In genomic region chr3:110452470-110452869, GRCm38 (mm10) we compare ENCODE assay signal across 19 mouse cellular contexts.
DNase-seq lines count a peak whose midpoint lies in the region; ATAC-seq and TF ChIP-seq lines count a peak whose summit lies in the region.
"Had no signal": no experiment of that assay in that cellular context is flagged by ENCODE, and none has a peak within 500 bp of the region (broad histone marks: within the 10 kb centered on the region; RNA-seq: fewer than 3 reads in every experiment).

No protein-coding gene starts in this region.

- peak; percentile 61; the same call in 1 of the 2 replicates for ATAC-seq in forebrain, embryonic 12.5 days (ENCODE audit: low FRiP score)
- no peak for ATAC-seq in forebrain, embryonic 11.5 days (replicated peaks; ENCODE audit: low FRiP score)
- no peak for ATAC-seq in hindbrain, postnatal 0 days
- ATAC-seq in hindbrain, embryonic 14.5 days (ENCODE audit: low FRiP score), result no peak
- no peak for ATAC-seq in midbrain, postnatal 0 days (ENCODE audit: low FRiP score)
- no peak for ATAC-seq in midbrain, embryonic 16.5 days
- peak; percentile 63; the same call in 1 of the 2 replicates for ATAC-seq in forebrain, embryonic 16.5 days
- ATAC-seq: intestine, embryonic 15.5 days had no signal

- no peak for DNase-seq in forebrain, embryonic 11.5 days (ENCODE audit: low spot score)
- peak; percentile 13 for DNase-seq in hindbrain, postnatal 0 days (ENCODE audit: low spot score)
- DNase-seq in hindbrain, embryonic 14.5 days (ENCODE audit: low spot score), result no peak
- DNase-seq in midbrain, postnatal 0 days (ENCODE audit: low spot score), result peak; percentile 12
- no peak for DNase-seq in layer of hippocampus, postnatal 10 days (ENCODE audit: low spot score in 2 of 2)
- DNase-seq: adrenal gland, postnatal 14 days; cerebellum, adult 2 months; cerebellum, postnatal 14 days; embryo, embryonic 11 days; gastrocnemius, adult 2 months; gastrocnemius, postnatal 25 days had no signal

- no peak overlapping the region for H3K9ac ChIP-seq in forebrain, embryonic 12.5 days
- H3K9ac ChIP-seq in forebrain, embryonic 11.5 days (ENCODE audit: low read length), result no peak overlapping the region
- H3K9ac ChIP-seq in hindbrain, postnatal 0 days (replicated peaks; ENCODE audit: low read length), result no peak overlapping the region
- no peak overlapping the region for H3K9ac ChIP-seq in hindbrain, embryonic 14.5 days
- no peak overlapping the region for H3K9ac ChIP-seq in midbrain, postnatal 0 days (replicated peaks; ENCODE audit: low read length, poor library complexity, severe bottlenecking)
- no peak overlapping the region for H3K9ac ChIP-seq in midbrain, embryonic 16.5 days (ENCODE audit: low read depth, low read length)
- H3K9ac ChIP-seq in forebrain, embryonic 16.5 days (replicated peaks; ENCODE audit: low read depth, low read length), result no peak overlapping the region
- H3K9ac ChIP-seq: embryonic facial prominence, embryonic 15.5 days; heart, embryonic 12.5 days; intestine, embryonic 15.5 days had no signal

- no peak overlapping the region for H3K27ac ChIP-seq in forebrain, embryonic 12.5 days
- H3K27ac ChIP-seq in forebrain, embryonic 11.5 days (ENCODE audit: low read depth, low read length), result no peak overlapping the region
- H3K27ac ChIP-seq in hindbrain, postnatal 0 days, result no peak overlapping the region
- H3K27ac ChIP-seq in hindbrain, embryonic 14.5 days, result no peak overlapping the region
- H3K27ac ChIP-seq in midbrain, postnatal 0 days (ENCODE audit: low read depth, low read length), result no peak overlapping the region
- H3K27ac ChIP-seq in midbrain, embryonic 16.5 days (ENCODE audit: low read length), result no peak overlapping the region
- no peak overlapping the region for H3K27ac ChIP-seq in forebrain, embryonic 16.5 days (ENCODE audit: low read length)
- H3K27ac ChIP-seq: embryonic facial prominence, embryonic 15.5 days; gastrocnemius, adult 2 months; hindbrain, embryonic 10.5 days; intestine, embryonic 15.5 days had no signal

- H3K36me3 ChIP-seq in forebrain, embryonic 12.5 days (replicated peaks), result no peaks in the 10 kb centered on the region
- no peaks in the 10 kb centered on the region for H3K36me3 ChIP-seq in forebrain, embryonic 11.5 days (ENCODE audit: control insufficient read depth, insufficient read depth, low read length)
- H3K36me3 ChIP-seq in hindbrain, postnatal 0 days (ENCODE audit: insufficient read depth, low read length), result no peaks in the 10 kb centered on the region
- H3K36me3 ChIP-seq in hindbrain, embryonic 14.5 days (replicated peaks; ENCODE audit: control insufficient read depth, insufficient read depth), result no peaks in the 10 kb centered on the region
- no peaks in the 10 kb centered on the region for H3K36me3 ChIP-seq in midbrain, postnatal 0 days (ENCODE audit: insufficient read depth, low read length)
- H3K36me3 ChIP-seq in midbrain, embryonic 16.5 days (ENCODE audit: control insufficient read depth, insufficient read depth, low read length), result no peaks in the 10 kb centered on the region
- H3K36me3 ChIP-seq in forebrain, embryonic 16.5 days (ENCODE audit: control insufficient read depth, insufficient read depth), result no peaks in the 10 kb centered on the region
- H3K36me3 ChIP-seq: embryonic facial prominence, embryonic 15.5 days; heart, embryonic 12.5 days; hindbrain, embryonic 10.5 days; intestine, embryonic 15.5 days had no signal

- TF ChIP-seq CTCF in hindbrain, postnatal 0 days (IDR thresholded peaks at IDR 0.05; ENCODE audit: low read depth), result no peak
- no peak for TF ChIP-seq CTCF in midbrain, postnatal 0 days (IDR thresholded peaks at IDR 0.05)

- H3K4me1 ChIP-seq in forebrain, embryonic 12.5 days, result no peaks in the 10 kb centered on the region
- H3K4me1 ChIP-seq in forebrain, embryonic 11.5 days (replicated peaks; ENCODE audit: control insufficient read depth, insufficient read depth, low read length), result no peaks in the 10 kb centered on the region
- no peaks in the 10 kb centered on the region for H3K4me1 ChIP-seq in hindbrain, postnatal 0 days (ENCODE audit: insufficient read depth, low read length)
- no peaks in the 10 kb centered on the region for H3K4me1 ChIP-seq in hindbrain, embryonic 14.5 days (replicated peaks; ENCODE audit: control insufficient read depth, insufficient read depth, low read length)
- no peaks in the 10 kb centered on the region for H3K4me1 ChIP-seq in midbrain, postnatal 0 days (ENCODE audit: insufficient read depth, low read length)
- no peaks in the 10 kb centered on the region for H3K4me1 ChIP-seq in midbrain, embryonic 16.5 days (ENCODE audit: control insufficient read depth, insufficient read depth, low read length)
- no peaks in the 10 kb centered on the region for H3K4me1 ChIP-seq in forebrain, embryonic 16.5 days (replicated peaks; ENCODE audit: control insufficient read depth, insufficient read depth, low read length)
- H3K4me1 ChIP-seq: embryonic facial prominence, embryonic 15.5 days; heart, embryonic 12.5 days; hindbrain, embryonic 10.5 days; intestine, embryonic 15.5 days had no signal

- WGBS in forebrain, embryonic 12.5 days, result 75% methylated on average over 7 of the region's 7 CpGs
- WGBS in forebrain, embryonic 11.5 days, result 87% methylated on average over 7 of the region's 7 CpGs
- 67% methylated on average over 7 of the region's 7 CpGs for WGBS in hindbrain, postnatal 0 days
- 70% methylated on average over 7 of the region's 7 CpGs for WGBS in hindbrain, embryonic 14.5 days
- 68% methylated on average over 7 of the region's 7 CpGs for WGBS in midbrain, postnatal 0 days
- 66% methylated on average over 7 of the region's 7 CpGs for WGBS in midbrain, embryonic 16.5 days
- WGBS in forebrain, embryonic 16.5 days, result 70% methylated on average over 7 of the region's 7 CpGs

- H3K27me3 ChIP-seq in forebrain, embryonic 12.5 days, result no peaks in the 10 kb centered on the region
- H3K27me3 ChIP-seq in forebrain, embryonic 11.5 days (ENCODE audit: control insufficient read depth, insufficient read depth, low read length), result no peaks in the 10 kb centered on the region
- H3K27me3 ChIP-seq in hindbrain, postnatal 0 days (ENCODE audit: insufficient read depth, low read length), result no peaks in the 10 kb centered on the region
- no peaks in the 10 kb centered on the region for H3K27me3 ChIP-seq in hindbrain, embryonic 14.5 days (ENCODE audit: control insufficient read depth, insufficient read depth, low read length)
- H3K27me3 ChIP-seq in midbrain, postnatal 0 days (ENCODE audit: insufficient read depth, low read length), result no peaks in the 10 kb centered on the region
- H3K27me3 ChIP-seq in midbrain, embryonic 16.5 days (ENCODE audit: control insufficient read depth, insufficient read depth, low read depth, low read length), result no peaks in the 10 kb centered on the region
- no peaks in the 10 kb centered on the region for H3K27me3 ChIP-seq in forebrain, embryonic 16.5 days (replicated peaks; ENCODE audit: control insufficient read depth, insufficient read depth, low read length)
- H3K27me3 ChIP-seq: embryonic facial prominence, embryonic 15.5 days; heart, embryonic 12.5 days; intestine, embryonic 15.5 days had no signal

- no peak overlapping the region for H3K4me2 ChIP-seq in forebrain, embryonic 12.5 days
- H3K4me2 ChIP-seq in forebrain, embryonic 11.5 days (ENCODE audit: low read depth, low read length, severe bottlenecking), result no peak overlapping the region
- no peak overlapping the region for H3K4me2 ChIP-seq in hindbrain, postnatal 0 days (ENCODE audit: low read depth, low read length)
- H3K4me2 ChIP-seq in hindbrain, embryonic 14.5 days (replicated peaks), result no peak overlapping the region
- no peak overlapping the region for H3K4me2 ChIP-seq in midbrain, postnatal 0 days (ENCODE audit: low read depth, low read length, poor library complexity, severe bottlenecking)
- no peak overlapping the region for H3K4me2 ChIP-seq in midbrain, embryonic 16.5 days (ENCODE audit: low read length)
- H3K4me2 ChIP-seq in forebrain, embryonic 16.5 days (ENCODE audit: low read length), result no peak overlapping the region
- H3K4me2 ChIP-seq: embryonic facial prominence, embryonic 15.5 days; heart, embryonic 12.5 days; intestine, embryonic 15.5 days had no signal

- no peaks in the 10 kb centered on the region for H3K9me3 ChIP-seq in forebrain, embryonic 12.5 days
- H3K9me3 ChIP-seq in forebrain, embryonic 11.5 days (ENCODE audit: control insufficient read depth, low read length), result no peaks in the 10 kb centered on the region
- no peaks in the 10 kb centered on the region for H3K9me3 ChIP-seq in hindbrain, postnatal 0 days (ENCODE audit: low read length)
- H3K9me3 ChIP-seq in hindbrain, embryonic 14.5 days (ENCODE audit: control insufficient read depth, low read length), result no peaks in the 10 kb centered on the region
- H3K9me3 ChIP-seq in midbrain, postnatal 0 days (ENCODE audit: low read length), result no peaks in the 10 kb centered on the region
- no peaks in the 10 kb centered on the region for H3K9me3 ChIP-seq in midbrain, embryonic 16.5 days (replicated peaks; ENCODE audit: control insufficient read depth, low read length, poor library complexity, severe bottlenecking)
- H3K9me3 ChIP-seq in forebrain, embryonic 16.5 days (ENCODE audit: control insufficient read depth, low read length), result no peaks in the 10 kb centered on the region
- H3K9me3 ChIP-seq: embryonic facial prominence, embryonic 15.5 days; heart, embryonic 12.5 days; hindbrain, embryonic 10.5 days; intestine, embryonic 15.5 days had no signal

- no peak overlapping the region for H3K4me3 ChIP-seq in forebrain, embryonic 12.5 days (replicated peaks)
- H3K4me3 ChIP-seq in forebrain, embryonic 11.5 days (ENCODE audit: low read depth, low read length), result no peak overlapping the region
- H3K4me3 ChIP-seq in hindbrain, postnatal 0 days (ENCODE audit: low read length), result no peak overlapping the region
- no peak overlapping the region for H3K4me3 ChIP-seq in hindbrain, embryonic 14.5 days (replicated peaks; ENCODE audit: low read length)
- no peak overlapping the region for H3K4me3 ChIP-seq in midbrain, postnatal 0 days (ENCODE audit: low read depth, low read length)
- no peak overlapping the region for H3K4me3 ChIP-seq in midbrain, embryonic 16.5 days (ENCODE audit: low read depth, low read length)
- H3K4me3 ChIP-seq in forebrain, embryonic 16.5 days (replicated peaks; ENCODE audit: low read length), result no peak overlapping the region
- H3K4me3 ChIP-seq: embryonic facial prominence, embryonic 15.5 days; erythroblast, embryonic 14.5 days; gastrocnemius, adult 2 months; heart, embryonic 12.5 days; hindbrain, embryonic 10.5 days; intestine, embryonic 15.5 days had no signal

Comparison
In these comparisons a context has a peak if more than half of its experiments do, and no peak if none do; other contexts are left out.
1. ATAC-seq: peak in forebrain, embryonic 12.5 days (single experiment) and forebrain, embryonic 16.5 days (single experiment); none in forebrain, embryonic 11.5 days (single experiment), hindbrain, postnatal 0 days (single experiment), hindbrain, embryonic 14.5 days (single experiment), midbrain, postnatal 0 days (single experiment) and midbrain, embryonic 16.5 days (single experiment).
2. DNase-seq: peak in hindbrain, postnatal 0 days (single experiment) and midbrain, postnatal 0 days (single experiment); none in forebrain, embryonic 11.5 days (single experiment), hindbrain, embryonic 14.5 days (single experiment) and layer of hippocampus, postnatal 10 days (0 of 2).